Mouse (Mus musculus) urinary bladder, postnatal 4 days (tissue): Measurements from ENCODE around the gene Tmem198b.
"Not testable (repeated sequence)": the region's sequence is repeated elsewhere in the genome, so short reads cannot be mapped to it uniquely, and the experiment has no call there.

Experiments used
- DNase-seq, 2 experiments: peaks; one replicate each; pipeline ENCODE4 v3.0.0; 2021 to 2022; ENCODE audit warnings: low spot score in 2 of 2

Gene Tmem198b

GRCm38 (mm10) chr10:128804271-128805091 is at the start of gene Tmem198b:
Gene Tmem198b (minus strand): TSS chr10:128804370.
- peak; percentile 58 to 73 for DNase-seq

DNA sequence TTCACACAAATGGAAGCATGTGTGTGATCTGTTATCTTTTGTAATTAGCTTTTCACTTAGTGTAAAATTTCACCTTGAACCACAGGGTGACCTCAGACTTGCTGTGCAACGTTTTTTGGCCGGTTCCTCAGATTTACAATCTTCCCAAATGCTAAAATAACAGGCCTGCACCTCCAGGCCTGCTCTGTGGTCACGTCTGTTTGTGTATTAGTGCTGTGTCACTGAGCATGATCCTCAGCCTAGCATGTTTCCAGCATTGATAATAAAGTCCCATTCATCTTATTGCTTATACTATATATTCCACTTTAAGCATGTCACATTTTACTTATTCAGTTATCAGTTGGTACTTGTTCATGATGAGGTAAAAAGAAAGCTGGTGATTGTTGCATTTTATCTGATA is 46.2 kb upstream of the Tmem198b start:
- DNase-seq = no peak

DNA sequence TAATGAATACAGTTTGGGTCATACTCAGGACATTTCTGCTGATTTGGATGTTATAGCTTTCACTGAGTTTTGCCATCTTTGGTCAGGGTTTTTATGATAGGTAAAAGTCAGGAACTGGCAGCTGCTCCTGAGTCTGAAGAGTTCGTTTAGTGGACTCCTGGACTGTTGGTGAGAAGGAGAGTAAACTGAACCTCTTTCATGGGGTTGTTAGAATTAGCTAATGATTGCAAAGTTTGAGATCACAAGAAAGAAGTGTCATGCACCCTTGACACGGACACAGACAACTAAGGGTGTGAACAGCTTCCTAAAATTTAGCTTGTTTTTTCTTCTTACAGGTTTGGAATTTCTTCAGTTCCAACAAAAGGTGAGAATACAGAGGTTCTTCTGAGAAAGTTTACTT is 44.3 kb upstream of the Tmem198b start:
- DNase-seq = no peak

- DNase-seq = no peak
Observed at GRCm38 (mm10) chr10:128846664-128847063, 42.5 kb upstream of the Tmem198b start.

GRCm38 (mm10) chr10:128845516-128845915 is 41.3 kb upstream of the Tmem198b start:
- no peak for DNase-seq

GRCm38 (mm10) chr10:128843260-128843659 is 39.1 kb upstream of the Tmem198b start:
- DNase-seq = no peak

GRCm38 (mm10) chr10:128840612-128841011 is 36.4 kb upstream of the Tmem198b start:
- DNase-seq = no peak

DNA sequence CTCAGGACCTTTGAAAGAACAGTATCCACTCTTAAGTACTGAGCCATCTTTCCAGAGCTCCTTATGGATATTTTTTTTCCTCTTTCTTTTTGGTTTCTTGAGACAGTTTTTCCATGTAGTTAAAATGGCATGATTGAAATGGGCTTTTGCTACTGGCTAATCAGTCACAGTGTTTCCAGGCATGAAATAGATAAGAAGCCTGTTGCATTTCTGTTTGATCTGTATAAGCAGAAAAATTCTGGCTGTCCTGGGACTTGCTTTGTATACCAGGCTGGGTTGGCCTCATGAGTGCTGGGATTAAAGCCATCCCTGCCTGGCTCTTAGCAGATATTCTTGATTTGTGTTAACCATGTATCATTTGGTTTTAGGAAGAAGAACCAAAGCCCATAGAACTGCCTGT is 35.3 kb upstream of the Tmem198b start:
- no peak for DNase-seq

DNA sequence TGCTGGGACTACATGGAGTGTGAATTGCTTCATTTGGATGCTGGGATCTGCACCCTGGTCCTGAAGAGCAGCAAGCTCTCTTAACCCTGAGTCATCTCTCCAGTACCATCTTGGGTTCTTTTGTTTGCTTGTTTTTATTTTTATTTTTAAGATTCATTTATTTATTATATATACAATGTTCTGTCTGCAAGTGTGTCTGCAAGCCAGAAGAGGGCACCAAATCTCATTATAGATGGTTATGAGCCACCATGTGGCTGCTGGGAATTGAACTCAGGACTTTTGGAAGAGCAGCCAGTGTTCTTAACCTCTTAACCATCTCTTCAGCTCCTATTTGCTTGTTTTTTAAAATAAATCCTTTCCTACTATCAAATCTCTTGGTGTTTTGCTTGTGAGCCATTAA is 33.2 kb upstream of the Tmem198b start:
- DNase-seq = no peak

DNA sequence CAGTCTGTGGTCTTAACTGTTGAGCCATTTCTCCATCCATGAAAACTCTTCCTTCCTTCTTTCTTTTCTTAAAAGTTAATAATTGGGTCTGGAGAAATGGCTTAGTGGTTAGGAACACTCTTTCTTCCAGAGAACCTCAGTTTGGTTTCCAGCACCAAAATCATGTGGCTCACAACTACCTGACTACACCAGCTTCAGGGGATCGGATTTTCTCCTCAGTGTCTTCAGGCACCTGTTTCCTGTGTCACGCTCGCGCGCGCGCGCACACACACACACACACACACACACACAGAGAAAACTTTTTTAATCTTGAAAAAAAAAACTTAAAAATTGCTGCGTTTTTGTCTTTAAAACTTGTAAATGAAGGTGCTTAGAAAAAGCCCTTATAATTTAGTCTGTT is 19.7 kb upstream of the Tmem198b start:
- no peak for DNase-seq

- DNase-seq = not testable (repeated sequence)
Observed at GRCm38 (mm10) chr10:128823087-128823486, 18.9 kb upstream of the Tmem198b start.

GRCm38 (mm10) chr10:128822135-128822534 is 18.0 kb upstream of the Tmem198b start:
- no peak for DNase-seq

DNA sequence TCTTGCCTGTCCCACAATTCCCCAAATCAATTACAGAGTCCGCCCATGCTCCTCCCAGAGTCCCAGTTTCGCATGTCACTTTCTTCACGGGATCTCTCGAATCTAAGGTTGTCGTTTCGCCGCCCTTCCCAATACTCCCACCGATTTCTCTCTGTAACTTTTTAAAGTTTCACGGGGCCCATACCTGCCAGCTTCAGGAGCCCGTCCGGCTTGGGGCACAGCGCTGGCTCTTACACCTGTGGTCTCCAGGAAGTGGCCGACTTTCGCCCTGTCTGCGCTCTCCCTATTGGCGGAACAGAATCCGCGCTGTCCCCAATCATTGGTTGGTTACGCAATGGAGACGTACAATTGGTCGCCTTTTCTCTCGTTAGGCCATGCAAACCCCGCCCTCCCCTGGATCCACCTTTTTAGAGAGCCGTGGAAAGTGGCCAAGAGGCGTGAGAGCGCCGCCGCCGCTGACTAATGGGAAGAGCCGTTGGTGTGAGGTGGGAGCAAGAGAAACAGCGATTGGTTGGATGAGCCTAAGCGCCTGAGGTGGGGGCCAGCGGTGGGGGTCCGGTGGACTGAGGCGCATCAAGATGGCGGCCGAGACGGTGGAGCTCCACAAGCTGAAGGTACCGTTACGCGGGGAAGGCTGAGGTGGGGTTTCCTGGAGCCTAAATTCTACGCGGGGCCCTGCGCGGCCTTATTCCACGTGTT is 17.3 kb upstream of the Tmem198b start, which contains the start of gene Ormdl2:
TSS of gene Ormdl2 (minus strand) at position 288 of the 699 bp plus-strand sequence.
- DNase-seq = peak; percentile 97 to 98

- DNase-seq = no peak
Observed at GRCm38 (mm10) chr10:128820217-128820616, 16.0 kb upstream of the Tmem198b start.

DNA sequence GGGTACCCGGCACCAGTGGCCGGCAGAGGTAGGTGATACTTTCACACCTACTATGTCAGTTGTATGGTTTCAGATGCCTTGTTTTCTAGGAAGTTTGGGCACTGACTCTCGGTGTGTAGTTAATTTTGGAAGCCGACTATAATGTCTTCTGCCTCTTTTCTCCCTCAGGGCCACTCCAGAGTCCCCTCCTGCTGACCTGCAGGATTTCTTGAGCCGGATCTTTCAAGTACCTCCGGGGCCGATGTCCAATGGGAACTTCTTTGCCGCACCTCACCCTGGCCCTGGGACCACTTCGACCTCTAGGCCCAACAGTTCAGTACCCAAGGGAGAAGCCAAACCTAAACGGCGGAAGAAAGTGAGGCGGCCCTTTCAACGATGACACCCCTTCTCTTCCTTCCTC is 12.9 kb upstream of the Tmem198b start, which contains the start of gene Sarnp:
TSS of gene Sarnp (plus strand) at position 301 of the 400 bp plus-strand sequence.
- DNase-seq = no peak

DNA sequence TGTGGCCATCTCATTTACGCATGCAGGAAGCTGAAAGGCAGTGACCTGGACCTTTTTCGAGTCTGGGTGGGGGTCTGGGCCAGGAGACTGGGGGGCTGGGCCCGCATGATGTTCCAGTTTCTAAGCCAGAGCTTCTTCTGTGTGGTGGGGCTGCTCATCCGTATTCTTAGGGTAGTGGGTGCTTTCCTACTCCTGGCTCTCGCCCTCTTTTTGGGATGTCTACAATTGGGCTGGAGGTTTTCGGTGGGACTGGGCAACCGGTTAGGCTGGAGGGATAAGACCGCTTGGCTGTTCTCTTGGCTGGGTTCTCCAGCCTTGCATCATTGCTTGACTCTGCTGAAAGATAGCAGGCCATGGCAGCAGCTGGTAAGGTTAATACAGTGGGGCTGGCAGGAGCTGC is 2.8 kb upstream of the Tmem198b start:
- peak in 1 of 2 experiments; percentile 49 for DNase-seq

DNA sequence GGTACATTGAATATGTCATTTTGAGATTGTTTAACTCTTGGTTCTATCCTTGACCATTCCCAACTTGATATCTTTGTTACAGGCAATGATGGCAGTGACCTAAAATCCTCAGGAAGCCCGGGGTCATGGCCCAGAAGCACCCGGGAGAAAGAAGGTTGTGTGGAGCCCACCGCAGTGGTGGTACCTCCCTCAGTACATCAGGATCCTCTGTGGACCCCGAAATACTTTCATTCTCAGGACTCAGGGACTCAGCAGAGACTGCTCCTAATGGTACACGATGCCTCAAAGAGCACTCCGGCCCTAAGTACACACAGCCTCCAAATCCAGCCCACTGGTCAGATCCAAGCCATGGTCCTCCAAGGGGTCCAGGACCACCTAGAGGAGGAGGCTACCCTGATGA is 1.9 kb upstream of the Tmem198b start:
- DNase-seq = peak in 1 of 2 experiments; percentile 47

- peak; percentile 95 to 97 for DNase-seq
Observed at GRCm38 (mm10) chr10:128805092-128806000, 1.2 kb upstream of the Tmem198b start.

- peak; percentile 66 to 68 for DNase-seq
Observed at GRCm38 (mm10) chr10:128803771-128804270, 349 bp downstream of the Tmem198b start, which contains the start of gene Dnajc14. Gene Dnajc14 (plus strand): TSS chr10:128804062.

DNA sequence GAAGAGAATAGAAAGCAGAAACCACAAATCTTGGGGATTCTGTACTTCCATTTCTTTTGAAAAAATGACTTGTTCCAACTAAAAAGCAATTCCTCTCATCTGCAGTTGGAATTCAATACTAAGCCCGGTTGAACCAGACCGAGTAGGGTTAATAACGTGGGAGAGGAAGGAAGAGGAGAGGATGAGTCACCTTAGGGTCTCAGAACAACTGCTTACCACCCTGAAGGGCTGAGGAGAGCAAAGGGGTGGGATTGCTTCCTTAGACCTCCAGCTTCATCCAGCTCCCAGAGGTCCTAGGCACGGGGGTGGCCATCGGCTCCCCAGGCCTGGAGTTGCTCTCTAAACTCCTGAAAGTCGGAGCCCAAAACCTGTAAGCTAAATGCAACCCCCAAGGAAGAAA is 809 bp downstream of the Tmem198b start:
- DNase-seq = peak in 1 of 2 experiments; percentile 54

DNA sequence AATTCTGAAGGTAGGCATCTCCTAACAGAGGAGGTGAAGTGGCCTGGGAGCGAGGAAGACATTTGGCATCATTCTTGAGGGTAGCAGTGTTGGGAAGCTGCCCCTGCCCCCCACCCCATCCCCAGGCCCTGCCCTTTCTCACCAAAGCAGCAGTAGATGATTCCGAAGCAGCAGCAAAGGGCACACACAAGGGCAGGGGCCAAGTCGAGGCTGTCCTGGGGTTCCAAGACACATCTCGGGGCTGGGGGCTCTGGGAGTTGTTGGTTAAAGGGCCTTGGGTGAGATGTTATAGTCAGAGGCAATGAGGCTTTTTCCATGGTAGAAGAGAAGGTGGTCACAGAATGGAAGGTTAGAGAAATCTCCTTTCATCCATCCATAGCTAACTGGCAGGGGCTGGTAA is 1.2 kb downstream of the Tmem198b start:
- peak in 1 of 2 experiments; percentile 45 for DNase-seq
